Mouse (Mus musculus): ENCODE measurements at regions not wholly inside any gene's neighbourhood (a gene's known extent, or its start where the extent isn't known, plus 50 kb on each side); places are given as distances from the start of the nearest gene placed in this dataset.

DNA sequence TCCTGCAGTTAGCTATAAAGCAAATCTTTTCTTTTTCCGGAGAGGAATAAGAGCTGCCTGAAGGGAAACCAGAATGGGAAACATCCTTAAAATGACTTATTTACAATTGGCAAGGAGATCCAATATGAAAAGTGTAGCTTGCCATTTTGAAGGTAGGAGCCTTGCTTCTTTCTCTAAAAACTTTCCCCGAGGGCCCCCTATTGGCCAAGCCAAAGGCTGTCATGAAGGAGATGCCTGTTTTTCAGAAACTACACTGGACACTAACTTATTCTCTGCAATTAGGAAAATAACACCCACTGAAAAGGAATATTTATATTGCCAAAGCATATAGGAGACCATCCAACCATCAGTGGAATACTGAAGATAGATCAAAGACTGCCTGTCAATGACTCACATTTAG is 312.8 kb upstream of the Thrb start:
- DNase-seq (ENCODE audit: low read depth, low spot score), result peak; percentile 24

DNA sequence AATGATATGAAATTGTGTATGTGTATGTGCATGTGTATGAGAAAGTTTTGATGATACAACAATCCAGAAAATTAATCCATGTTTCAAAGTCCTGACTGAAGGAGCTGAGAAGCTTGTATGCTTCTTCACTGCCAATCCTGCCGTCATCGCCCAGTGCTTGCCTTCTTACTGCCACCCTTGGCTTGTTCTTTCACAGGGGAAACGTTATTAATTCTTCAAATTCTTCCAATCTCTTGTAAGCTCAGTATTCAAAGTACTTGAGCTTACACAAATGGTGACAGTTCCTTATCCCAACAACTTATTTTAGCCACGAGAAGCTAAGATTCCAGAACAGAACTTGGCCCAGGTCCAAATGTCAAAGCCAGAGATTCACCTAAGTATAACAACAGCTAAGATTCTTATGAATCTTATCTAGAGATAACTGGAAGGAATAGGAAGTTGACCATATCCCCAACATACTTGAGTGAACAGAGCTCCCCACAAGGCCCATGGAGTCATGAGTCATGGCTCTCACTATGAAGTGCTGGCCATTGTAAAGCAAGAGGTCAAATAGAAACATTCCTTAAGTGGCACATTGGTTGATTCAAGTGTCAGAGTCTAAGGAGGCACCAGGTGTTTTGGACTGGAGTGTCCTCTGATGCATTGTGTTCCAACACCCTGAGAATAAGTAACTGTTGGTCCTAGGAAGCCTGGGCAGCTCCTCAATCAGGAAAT is 307.6 kb upstream of the Thrb start:
- DNase-seq (ENCODE audit: low read depth, low spot score), result no peak

DNA sequence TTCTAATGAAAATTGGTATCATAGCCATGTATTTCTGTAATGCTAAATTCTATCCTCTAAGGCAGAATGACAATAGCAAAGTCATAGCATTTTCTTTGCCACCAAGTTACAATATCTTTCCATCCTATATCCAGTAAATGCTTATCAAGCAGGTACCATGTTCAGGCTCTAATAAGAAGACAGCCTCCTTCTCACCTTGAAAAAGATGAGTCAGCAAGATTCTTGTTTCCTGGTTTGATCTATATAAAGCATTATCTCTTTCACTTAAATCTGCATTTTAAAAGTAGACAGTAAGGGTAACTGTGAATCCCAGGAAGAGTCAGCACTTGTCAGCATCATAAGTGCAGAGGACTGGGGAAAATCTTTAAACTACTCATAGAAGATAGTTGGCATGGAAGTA is 298.2 kb upstream of the Thrb start:
- DNase-seq (ENCODE audit: low read depth, low spot score), result no peak

DNA sequence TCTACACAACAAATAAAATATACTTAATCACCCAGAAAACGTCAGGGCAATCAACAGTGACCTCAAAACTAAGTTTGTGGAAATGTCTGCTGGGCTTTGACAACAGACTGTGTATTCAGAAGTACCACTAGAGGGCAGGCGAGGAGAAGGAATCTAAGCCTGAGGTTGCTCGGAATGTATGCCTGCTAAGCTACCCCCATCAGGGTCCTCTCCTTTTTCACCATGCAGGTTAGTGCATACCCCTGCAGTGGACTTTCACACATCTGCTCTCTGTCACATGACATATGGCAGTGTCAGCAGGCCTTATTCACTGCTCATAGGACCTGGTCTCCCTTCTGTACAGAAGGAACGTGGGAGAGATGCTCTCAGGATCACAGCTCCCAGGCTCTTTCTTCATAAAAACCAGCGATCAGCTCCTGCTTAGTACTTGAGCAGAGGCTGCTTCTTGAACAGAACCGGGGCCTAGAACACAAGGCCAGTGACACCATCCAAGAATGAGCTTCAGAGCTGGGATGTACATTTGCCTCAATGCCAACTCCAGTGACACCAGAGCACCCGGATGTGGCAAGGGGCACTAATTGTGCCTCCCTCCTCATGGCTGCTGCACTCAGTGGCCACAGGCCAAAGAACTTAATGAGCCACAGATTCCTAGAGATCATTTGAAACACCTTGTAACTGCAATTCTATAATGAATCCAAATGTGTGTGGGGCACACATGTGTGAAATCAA is 257.1 kb upstream of the Thrb start:
- peak; percentile 80 for DNase-seq (ENCODE audit: low read depth, low spot score)

DNA sequence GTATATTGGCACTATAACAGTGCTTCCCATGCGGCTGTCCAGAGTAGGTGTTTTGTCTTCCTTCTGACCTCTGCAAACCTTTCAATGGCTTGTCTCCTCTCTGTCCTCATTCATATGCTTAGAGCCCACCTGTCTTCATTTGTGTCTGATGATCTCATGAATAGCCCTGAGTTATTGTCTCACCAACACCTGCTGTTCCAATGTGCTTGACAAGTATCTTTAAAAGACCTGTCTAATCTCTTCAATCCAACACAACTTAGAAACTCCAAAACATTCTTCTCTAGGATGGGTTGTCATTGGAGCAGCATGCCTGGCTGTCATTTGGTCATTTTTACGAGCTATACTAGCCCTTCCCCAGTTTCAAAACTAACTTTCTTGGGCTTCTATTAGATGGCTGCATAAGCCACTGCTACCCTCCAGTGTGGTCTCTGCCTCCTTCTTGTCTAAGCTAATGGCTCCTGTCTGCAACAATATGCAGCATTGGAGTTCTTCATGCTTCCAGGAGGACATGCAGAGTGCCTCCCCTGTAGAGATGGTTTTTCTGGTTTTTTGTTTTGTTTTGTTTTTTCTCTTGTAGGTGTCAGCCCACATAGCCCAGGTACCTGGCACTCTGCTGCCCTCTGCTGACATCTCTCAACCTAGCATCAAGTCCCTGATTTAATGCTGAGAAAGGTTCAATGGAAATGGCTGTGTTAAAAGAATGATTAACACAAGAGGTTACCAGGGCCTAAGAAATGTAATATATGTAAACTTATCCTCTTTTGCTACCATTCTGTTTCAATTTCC is 254.3 kb upstream of the Thrb start:
- DNase-seq (ENCODE audit: low read depth, low spot score), result peak; percentile 79

DNA sequence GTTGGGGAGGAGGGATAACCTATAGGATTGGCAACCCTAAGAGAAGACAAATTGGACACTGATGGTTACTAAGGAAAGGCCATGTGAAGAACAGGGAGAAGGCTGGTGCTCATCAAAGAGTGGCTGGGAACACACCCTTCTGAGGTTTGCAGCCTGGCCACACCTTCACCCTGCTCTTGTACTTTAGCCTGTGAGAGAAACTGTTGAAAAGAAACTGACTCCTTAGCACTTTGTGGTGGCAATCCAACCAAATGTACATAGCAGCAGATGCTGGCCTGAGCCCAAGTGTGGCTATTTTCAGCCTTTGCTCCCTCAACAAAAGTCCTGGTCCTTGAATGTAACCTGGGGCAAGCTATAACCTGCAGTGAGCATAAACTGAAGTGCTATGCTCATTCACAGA is 253.2 kb upstream of the Thrb start:
- no peak for DNase-seq (ENCODE audit: low read depth, low spot score)

DNA sequence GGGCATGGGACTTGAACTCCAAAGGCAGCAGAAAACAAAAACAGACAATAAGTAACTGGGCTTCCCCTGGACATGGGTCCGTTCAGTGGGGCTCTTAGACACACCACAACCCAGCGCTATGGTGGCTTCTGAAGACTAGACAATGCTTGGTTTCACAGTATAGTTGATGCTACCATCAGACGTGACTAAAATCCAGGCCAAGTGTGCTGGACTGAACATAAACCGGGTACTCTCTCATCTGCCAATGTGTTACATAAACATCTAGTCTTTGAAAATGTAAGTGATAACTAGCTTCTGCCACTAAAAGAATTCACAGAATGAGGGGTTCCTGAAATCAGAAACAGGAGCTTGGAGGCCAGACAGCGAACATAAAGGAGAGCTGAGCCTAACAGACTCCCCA is 251.7 kb upstream of the Thrb start:
- no peak for DNase-seq (ENCODE audit: low read depth, low spot score)

DNA sequence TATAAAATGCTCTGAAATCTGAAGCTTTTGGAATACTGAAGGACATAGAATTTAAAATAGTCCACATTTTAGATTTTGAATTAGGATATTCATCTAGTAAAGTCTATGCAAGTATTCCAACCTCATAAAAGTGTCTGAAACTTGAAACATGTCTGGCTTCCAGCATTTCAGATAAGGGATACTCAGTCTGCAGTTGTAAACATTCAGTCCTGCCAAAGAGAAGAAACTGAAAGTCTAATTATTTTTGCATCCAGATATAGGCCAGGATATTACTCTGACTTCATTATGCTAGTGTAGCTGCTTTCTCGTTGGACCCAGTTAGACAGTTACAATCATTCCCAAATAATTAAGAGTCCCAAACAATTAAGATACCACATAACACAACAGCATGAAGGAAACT is 251.2 kb upstream of the Thrb start:
- no peak for DNase-seq (ENCODE audit: low read depth, low spot score)

DNA sequence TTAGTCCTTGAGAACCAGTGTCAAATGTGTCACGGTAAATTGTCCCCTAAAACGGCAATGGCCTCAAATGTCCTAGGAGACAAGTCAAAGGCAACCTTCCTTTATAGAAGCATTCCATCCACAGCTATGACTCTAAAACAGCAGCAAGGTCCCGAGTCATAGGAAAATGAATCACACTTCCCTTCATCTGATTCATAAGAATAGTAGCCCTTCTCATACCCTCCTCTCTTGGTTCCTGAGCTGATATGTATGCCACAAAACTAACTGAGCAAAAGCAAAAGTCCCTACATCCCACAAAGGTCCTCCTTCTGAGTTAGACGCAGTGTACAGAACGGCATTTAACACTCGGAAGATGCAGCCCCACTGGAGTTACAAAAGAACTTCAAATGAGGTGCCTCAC is 250.6 kb upstream of the Thrb start:
- no peak for DNase-seq (ENCODE audit: low read depth, low spot score)

DNA sequence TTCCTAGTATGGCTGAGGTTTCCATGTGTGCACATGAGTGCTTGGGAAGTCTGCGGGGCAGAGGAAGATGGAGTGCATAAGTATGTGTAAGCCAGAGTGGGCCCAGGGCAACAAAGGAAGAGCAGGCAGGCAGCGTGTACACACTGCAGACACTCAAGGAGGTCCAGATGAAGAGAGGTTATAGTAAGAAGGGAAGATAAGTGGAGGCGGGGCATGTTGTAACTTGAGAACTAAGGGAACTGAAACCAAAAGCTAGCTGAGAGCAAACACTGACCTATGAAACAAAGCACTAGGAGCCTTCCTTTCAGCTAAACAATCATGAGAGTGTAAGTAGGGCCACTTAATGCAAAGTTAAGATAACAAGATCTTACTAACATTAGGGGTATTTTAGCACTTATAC is 249.3 kb upstream of the Thrb start:
- no peak for DNase-seq (ENCODE audit: low read depth, low spot score)

DNA sequence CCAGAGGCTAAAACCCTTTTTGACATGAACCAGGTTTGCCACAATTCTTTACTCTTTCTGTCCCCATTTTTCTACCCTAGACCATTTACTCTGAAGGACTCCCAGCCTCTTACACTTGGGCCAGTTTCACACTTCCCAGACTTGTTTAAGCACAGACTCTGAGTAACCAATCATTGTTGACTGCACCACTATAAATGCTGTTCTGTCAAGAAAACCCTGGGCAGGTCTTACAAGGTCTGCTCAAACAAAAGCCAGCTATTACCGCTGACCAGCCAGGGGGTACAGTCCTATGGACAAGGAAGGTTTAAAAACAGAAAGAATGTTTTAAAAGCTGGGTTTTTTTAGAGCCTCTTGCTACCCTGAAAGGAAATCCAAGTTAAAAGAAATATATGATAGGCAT is 248.8 kb upstream of the Thrb start:
- DNase-seq (ENCODE audit: low read depth, low spot score), result no peak

DNA sequence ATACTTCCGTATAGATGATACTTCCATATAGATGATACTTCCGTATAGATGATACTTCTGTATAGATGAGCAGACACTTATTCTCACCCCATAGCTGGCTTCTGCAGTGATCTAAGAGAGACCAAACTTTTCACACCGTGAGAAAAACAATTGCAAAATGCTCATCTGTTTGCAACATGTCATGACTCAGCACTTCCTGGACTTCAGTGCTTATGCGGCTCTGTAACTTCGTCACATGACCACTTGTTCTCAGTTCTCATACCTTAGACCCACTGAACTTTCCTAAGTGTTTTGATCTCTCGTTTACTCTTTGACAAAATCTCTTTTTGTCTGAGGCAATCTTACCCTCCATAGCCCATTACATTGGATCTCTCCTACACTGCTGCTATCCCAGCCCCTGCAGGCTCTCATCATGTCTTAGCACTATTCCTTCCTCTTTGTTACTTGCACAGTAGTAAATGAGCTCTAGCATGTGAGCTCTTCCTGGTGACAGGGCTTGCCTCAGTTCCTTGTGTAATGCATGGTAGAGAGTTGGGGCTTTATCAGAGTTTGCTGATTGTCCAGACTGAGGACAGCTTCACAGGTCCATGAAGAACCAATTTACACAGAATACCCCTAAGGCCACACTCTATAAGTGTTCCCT is 245.7 kb upstream of the Thrb start:
- no peak for DNase-seq (ENCODE audit: low read depth, low spot score)

DNA sequence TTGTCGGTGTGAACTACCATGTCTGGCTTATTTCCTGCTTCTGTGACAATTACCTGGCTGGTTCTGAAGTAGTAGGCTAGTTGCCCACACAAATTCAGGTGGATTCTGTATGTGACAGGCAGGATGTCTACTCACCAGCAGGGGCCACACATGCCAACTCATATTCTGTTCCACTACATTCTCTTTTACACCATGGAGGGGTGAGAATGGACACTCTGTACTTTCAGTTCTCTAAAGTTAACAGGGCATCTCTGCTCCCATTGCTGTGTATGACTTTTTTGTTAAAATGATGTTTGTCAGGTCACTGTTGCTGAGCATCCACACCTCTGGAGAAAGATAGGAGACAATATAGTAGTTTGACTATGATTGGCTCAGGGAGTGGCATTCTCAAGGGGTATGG is 232.3 kb upstream of the Thrb start:
- no peak for DNase-seq (ENCODE audit: low read depth, low spot score)

DNA sequence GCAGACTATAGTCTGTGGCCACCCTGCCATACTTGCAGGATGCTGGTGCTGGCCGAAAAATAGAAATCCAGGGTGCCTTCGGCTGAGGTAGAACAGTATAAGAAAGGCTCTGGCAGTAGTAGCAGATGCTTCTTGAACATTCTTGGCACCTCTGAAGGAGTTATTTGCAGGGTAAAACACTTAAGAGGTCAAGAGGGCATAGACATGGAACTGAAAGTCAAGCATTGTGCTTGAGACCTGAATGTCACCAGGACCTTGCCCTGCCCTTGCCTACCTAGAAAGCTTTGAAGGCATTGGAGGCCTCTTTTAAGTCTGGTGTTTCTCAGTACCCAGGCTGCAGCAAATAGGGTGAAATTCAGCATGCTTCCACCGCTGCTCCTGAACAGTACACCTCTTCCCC is 230.9 kb upstream of the Thrb start:
- no peak for DNase-seq (ENCODE audit: low read depth, low spot score)

DNA sequence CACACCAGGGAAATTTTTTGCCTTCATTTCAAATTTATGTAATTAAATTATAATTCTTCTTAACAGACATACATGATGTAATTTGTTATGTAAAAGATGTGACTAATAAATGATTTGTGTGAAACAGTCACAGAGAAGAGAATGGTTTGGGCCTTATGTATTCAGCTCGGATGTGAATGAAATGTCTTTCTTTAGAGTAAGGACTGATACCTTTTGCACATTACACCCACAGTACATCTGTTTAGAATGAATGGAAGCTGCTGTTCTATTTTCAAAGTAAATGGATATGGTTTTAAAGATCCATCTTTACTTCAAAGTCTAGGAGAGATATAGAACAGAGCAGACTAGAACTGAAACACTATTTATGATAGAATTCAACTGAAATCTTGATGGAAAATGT is 226.7 kb upstream of the Thrb start:
- DNase-seq (ENCODE audit: low read depth, low spot score), result peak; percentile 62

DNA sequence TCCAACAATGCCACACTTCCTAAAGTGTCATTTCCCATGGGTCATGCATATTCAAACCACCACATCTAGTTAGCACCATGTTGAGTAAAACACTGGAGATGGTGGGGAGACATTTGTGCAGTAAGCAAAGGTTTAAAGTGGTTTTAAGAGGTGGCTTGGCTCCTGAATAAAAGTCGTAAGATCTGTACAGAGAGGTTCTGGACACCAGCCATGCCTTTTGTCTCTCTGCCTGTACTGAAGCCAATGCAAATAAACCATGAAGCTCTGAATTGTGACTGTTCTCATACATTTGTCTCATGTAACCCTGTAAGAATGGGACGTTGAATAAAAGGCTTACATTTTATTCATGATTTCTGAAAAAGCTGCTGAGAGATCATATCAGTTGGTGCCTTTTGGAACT is 202.1 kb upstream of the Thrb start:
- DNase-seq (ENCODE audit: low read depth, low spot score), result no peak

DNA sequence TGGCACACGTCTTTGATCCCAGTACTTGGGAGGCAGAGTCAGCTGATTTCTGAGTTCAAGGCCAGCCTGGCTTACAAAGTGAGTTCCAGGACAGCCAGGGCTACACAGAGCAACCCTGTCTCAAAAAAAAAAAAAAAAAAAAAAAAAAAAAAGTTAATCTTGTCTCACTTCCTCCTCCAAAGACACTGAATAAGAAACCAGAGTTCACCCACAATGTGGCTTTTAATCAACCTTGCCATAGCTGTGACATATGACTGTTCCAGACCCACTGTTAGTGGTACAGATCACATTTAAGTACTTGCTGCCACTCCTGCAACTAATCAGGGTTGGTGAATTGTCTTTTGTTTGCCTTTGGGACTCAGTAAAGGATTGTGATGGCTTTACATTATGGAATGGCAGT is 181.1 kb upstream of the Thrb start:
- no peak for DNase-seq (ENCODE audit: low read depth, low spot score)

DNA sequence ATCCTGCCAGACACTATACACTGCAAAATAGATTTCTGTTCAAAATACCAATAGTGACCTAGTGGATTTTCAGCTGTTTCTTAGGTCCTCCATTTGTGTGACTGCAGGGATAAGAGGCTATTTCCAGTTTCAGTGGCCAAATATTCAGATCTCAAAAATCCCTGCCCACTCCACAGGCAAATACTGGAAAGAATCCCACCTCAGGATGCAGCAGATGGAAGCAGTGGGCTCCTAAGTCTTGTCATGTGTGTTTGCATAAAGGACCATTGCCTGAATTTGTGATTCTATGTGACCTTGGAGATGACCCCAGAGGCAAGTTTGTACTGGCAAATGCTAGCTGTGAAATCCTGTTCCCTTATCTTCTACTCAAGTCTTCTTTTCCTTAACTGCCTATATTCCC is 175.2 kb upstream of the Thrb start:
- DNase-seq (ENCODE audit: low read depth, low spot score), result no peak

DNA sequence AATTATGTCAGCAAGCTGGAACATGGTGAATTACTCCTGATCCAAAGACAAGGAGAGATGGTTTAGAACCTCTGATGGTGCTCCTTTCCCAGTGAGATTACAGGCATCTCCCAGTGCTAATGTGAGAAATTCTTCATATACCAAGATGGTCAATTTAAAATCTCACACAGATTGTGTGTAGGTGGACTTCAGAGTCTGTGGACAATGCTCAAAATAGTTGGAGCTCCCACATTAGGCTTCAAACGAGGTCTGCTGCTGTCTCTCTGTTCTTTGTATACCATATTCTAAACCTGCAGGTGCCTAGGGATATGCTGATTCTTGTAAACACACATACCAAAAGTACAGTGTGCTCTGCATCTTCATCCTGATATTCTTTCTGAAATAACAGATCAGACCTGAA is 146.3 kb upstream of the Thrb start:
- DNase-seq (ENCODE audit: low read depth, low spot score), result peak; percentile 69

DNA sequence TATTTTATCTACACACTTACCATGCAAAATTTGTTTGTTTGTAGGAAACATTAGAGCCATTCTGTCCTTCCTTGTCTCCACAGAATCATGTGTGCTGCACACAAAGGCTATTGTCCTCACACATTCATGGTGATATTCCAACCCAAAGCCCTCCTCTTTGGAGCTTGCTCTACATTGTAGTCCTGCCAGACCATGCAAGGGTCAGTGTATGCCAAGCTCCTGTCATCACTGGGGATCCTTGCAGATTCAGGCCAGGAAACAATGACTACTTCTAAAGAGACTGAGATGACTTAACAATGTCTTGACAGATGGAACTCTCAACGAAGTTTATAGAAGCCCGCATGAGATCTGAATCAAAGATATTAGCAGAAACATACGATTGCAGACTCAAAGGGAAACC is 137.4 kb upstream of the Thrb start:
- DNase-seq (ENCODE audit: low read depth, low spot score), result peak; percentile 29

DNA sequence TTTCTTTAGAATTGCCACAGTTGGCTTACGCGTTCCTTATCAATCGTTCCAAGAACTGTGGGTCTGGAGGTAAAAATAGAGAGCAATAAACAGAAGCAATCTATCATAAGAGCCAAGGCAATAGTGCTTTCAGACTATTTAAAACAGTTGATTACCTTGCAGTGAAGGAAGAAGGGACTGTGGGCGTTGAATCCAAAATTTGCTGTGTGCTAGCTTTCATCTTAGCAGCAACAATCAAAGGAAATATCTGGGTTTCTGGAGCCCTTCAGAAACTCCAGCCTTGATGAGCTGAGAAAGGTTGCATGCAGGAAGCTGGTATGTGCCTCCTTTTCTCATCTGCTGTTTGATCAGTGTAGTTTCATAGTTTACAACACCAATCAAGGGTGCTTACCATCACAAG is 136.1 kb upstream of the Thrb start:
- peak; percentile 54 for DNase-seq (ENCODE audit: low read depth, low spot score)

DNA sequence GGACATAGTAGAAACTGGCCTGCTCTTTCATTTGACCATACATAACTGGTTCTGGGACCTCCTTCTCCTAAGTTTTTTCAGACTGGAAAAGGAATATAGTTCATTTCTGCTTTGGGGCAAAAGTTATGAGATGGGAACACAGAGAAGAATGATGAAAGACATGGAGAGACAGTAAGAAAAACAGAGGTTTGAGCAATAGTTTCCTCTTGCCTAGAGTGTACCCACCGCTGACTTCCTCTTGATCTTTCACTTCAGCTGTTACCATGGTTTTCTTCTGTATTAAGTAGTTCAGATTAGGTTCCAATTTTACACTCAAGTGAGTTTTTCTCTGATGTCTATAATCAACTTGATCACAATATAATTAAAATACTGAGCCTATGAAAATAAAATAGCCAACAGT is 120.7 kb upstream of the Thrb start:
- no peak for DNase-seq (ENCODE audit: low read depth, low spot score)

Data from brain, adult 2 months (tissue).